Mouse (Mus musculus): ENCODE measurements around the gene Pdhx. TPM values are rescaled to one million over a fixed set of nuclear protein-coding genes. Genes with fewer than 3 reads are reported as not detected.

Gene Pdhx
- 42.3 and 56.9 TPM in 2 replicates for polyA plus RNA-seq (2021; fragmentation: Nextera tagmentation)
- long read RNA-seq, experiment 1, transcript Pdhx-201 (11 exons, 2,506 nt) = major isoform, 322 of 342 reads
- long read RNA-seq, experiment 1, partial matches to known transcripts = 10 of 342 reads
- long read RNA-seq, experiment 1, other reads (novel, unspliced or antisense) = 10 of 342 reads
- long read RNA-seq, experiment 2, transcript Pdhx-201 (11 exons, 2,506 nt) = major isoform, 62 of 89 reads
- long read RNA-seq, experiment 2, partial matches to known transcripts = 23 of 89 reads
- long read RNA-seq, experiment 2, other reads (novel, unspliced or antisense) = 4 of 89 reads

GRCm38 (mm10) chr2:103073219-103073982 lies at the start of gene Pdhx, which contains the start of gene Apip:
Gene Pdhx (minus strand): TSS chr2:103073513.
Gene Apip (plus strand): TSS chr2:103073675.

Other genes starting within 250 kb of the Pdhx start
- gene Cd44, start 171.8 kb downstream of the Pdhx start, polyA plus RNA-seq (2021; fragmentation: Nextera tagmentation) = 1.1 and 2.1 TPM in 2 replicates
- gene Apip, start 162 bp upstream of the Pdhx start, polyA plus RNA-seq (2021; fragmentation: Nextera tagmentation) = 50.2 and 53.6 TPM in 2 replicates
- gene Ehf, start 229.8 kb upstream of the Pdhx start, polyA plus RNA-seq (2021; fragmentation: Nextera tagmentation) = not detected in 2 replicates